Mouse (Mus musculus) fat pad, adult 2 months (tissue): ENCODE measurements around the gene Frmpd3.

Experiments used
- DNase-seq: peaks from one replicate; pipeline ENCODE4 v3.0.0-alpha.2; 2011; ENCODE audit warnings: low read depth, low spot score; ENCODE audit errors: extremely low read depth

The Frmpd3 gene

GRCm38 (mm10) chrX:140456279-140456731 lies 114.2 kb downstream of the Frmpd3 start, which contains the start of gene Prps1:
Prps1 (plus strand) TSS chrX:140456613.
- no peak for DNase-seq

GRCm38 (mm10) chrX:140456751-140457491 lies 114.9 kb downstream of the Frmpd3 start:
- DNase-seq: no peak

- no peak for DNase-seq
These were observed 115.4 kb downstream of the Frmpd3 start for GRCm38 (mm10) chrX:140457502-140457901.

GRCm38 (mm10) chrX:140478231-140478630 lies 136.2 kb downstream of the Frmpd3 start:
- DNase-seq: no peak

GRCm38 (mm10) chrX:140479171-140479570 lies 137.1 kb downstream of the Frmpd3 start:
- DNase-seq: no peak
